Mouse (Mus musculus): Measurements from ENCODE around the gene Fxyd3. TPM values are rescaled to one million over a fixed set of nuclear protein-coding genes. Genes with fewer than 3 reads are reported as not detected.

Gene Fxyd3
- not detected in 2 replicates for polyA plus RNA-seq (2015; fragmentation: Nextera tagmentation; extraction: Ambion mirVana)

GRCm38 (mm10) chr7:31076492-31076891 is at the start of gene Fxyd3:
TSS of gene Fxyd3 (minus strand) at chr7:31076704.
- Histone ChIP-seq H3K4me1 (no peaks in the 10 kb centered on the region), H3K4me3 (no peak within 1 kb of the TSS), H3K9ac (replicated peaks) (no peak within 1 kb of the TSS), H3K36me3 (no peaks in the 10 kb centered on the region), H3K27ac (replicated peaks) (no peak within 1 kb of the TSS), H3K27me3 (no peaks in the 10 kb centered on the region), H3K4me2 (replicated peaks) (no peak within 1 kb of the TSS), H3K9me3 (no peaks in the 10 kb centered on the region)
- ATAC-seq (replicated peaks): no peak
- 68% methylated on average over 5 of the region's 5 CpGs for WGBS

- Histone ChIP-seq H3K27me3 (peaks cover 21% of the 10 kb centered on the region), H3K4me1 (peaks cover 16% of the 10 kb centered on the region), H3K9me3 (no peaks in the 10 kb centered on the region), H3K4me2 (replicated peaks) (no peak overlapping the region), H3K9ac (replicated peaks) (no peak overlapping the region), H3K27ac (replicated peaks) (no peak overlapping the region), H3K4me3 (no peak overlapping the region), H3K36me3 (peaks cover 20% of the 10 kb centered on the region)
- ATAC-seq (replicated peaks): no peak
- 89% methylated on average over 13 of the region's 13 CpGs for WGBS
Observed at GRCm38 (mm10) chr7:31125116-31125515, 48.6 kb upstream of the Fxyd3 start.

- H3K4me2 ChIP-seq (replicated peaks): no peak overlapping the region
- H3K27ac ChIP-seq (replicated peaks): no peak overlapping the region
- no peak overlapping the region for H3K4me3 ChIP-seq
- 87% methylated on average over 5 of the region's 5 CpGs for WGBS
- H3K9ac ChIP-seq (replicated peaks): no peak overlapping the region
- no peaks in the 10 kb centered on the region for H3K9me3 ChIP-seq
- peaks cover 13% of the 10 kb centered on the region for H3K36me3 ChIP-seq
- ATAC-seq (replicated peaks): no peak
- H3K27me3 ChIP-seq: peaks cover 21% of the 10 kb centered on the region
- peaks cover 16% of the 10 kb centered on the region for H3K4me1 ChIP-seq
Observed at GRCm38 (mm10) chr7:31124381-31124780, 47.9 kb upstream of the Fxyd3 start.

DNA sequence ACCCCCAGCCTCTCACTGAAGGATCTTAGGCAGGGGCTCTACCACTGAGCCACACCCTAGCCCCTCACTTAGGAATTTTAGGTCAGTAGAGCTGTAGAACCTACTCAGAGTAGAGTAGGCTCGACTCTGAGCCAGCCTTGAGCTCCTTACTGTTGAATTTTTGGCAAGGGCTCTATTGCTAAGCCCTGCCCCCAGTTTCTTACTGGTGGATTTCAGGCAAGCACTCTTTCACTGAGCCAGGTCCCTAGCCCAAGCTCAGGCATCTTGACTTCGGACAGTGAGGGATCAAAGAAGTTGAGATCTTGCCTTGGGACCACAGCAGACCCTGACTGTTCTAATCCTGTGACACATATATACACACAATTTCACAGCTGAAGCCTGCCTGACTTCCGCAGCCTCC is 47.2 kb upstream of the Fxyd3 start:
- Histone ChIP-seq H3K27me3 (peaks cover 21% of the 10 kb centered on the region), H3K27ac (replicated peaks) (no peak overlapping the region), H3K36me3 (peaks cover 6% of the 10 kb centered on the region; the same call in 1 of the 2 replicates), H3K4me1 (peaks cover 16% of the 10 kb centered on the region), H3K4me2 (replicated peaks) (no peak overlapping the region), H3K9me3 (no peaks in the 10 kb centered on the region), H3K9ac (replicated peaks) (no peak overlapping the region), H3K4me3 (no peak overlapping the region)
- WGBS: 78% methylated on average over 3 of the region's 3 CpGs
- ATAC-seq (replicated peaks): no peak

- H3K4me1 ChIP-seq: peaks cover 16% of the 10 kb centered on the region
- WGBS: 91% methylated on average over 15 of the region's 16 CpGs
- H3K36me3 ChIP-seq: no peaks in the 10 kb centered on the region
- no peaks in the 10 kb centered on the region for H3K9me3 ChIP-seq
- peaks cover 21% of the 10 kb centered on the region for H3K27me3 ChIP-seq
- H3K9ac ChIP-seq (replicated peaks): no peak overlapping the region
- H3K4me3 ChIP-seq: no peak overlapping the region
- no peak overlapping the region for H3K4me2 ChIP-seq (replicated peaks)
- ATAC-seq (replicated peaks): no peak
- no peak overlapping the region for H3K27ac ChIP-seq (replicated peaks)
Observed at GRCm38 (mm10) chr7:31122641-31123631, 46.4 kb upstream of the Fxyd3 start.

GRCm38 (mm10) chr7:31119556-31119955 is 43.1 kb upstream of the Fxyd3 start:
- Histone ChIP-seq H3K27me3 (0 out of 2 replicates have a peak, but pooled peaks cover under 1% of the 10 kb centered on the region), H3K9me3 (no peaks in the 10 kb centered on the region), H3K9ac (replicated peaks) (no peak overlapping the region), H3K4me1 (no peaks in the 10 kb centered on the region), H3K36me3 (no peaks in the 10 kb centered on the region), H3K27ac (replicated peaks) (no peak overlapping the region), H3K4me3 (no peak overlapping the region), H3K4me2 (replicated peaks) (no peak overlapping the region)
- 88% methylated on average over 5 of the region's 5 CpGs for WGBS
- ATAC-seq (replicated peaks): no peak

DNA sequence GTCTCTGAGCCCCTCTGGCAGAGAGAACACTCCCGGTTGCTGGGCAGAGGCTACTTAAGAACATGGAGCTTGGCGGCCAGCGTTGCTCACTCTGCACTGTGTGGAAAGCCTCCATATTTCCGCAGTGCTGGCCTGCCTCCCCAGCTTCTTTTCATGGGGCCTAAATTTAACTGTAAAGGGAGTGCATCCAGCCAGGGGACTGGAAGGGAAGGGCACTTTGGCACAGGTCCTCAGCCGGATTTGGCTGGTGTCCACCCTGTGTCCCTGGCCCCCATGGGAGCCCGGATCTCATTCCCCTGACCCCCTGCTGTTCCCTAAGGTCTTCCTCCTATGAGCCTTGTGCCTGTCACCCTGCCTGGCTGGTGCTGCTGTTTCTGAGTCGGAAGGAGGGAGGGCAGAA is 42.0 kb upstream of the Fxyd3 start:
- Histone ChIP-seq H3K9me3 (no peaks in the 10 kb centered on the region), H3K4me3 (no peak overlapping the region), H3K36me3 (no peaks in the 10 kb centered on the region), H3K4me1 (no peaks in the 10 kb centered on the region), H3K27me3 (no peaks in the 10 kb centered on the region), H3K27ac (replicated peaks) (no peak overlapping the region), H3K4me2 (replicated peaks) (no peak overlapping the region), H3K9ac (replicated peaks) (no peak overlapping the region)
- no peak for ATAC-seq (replicated peaks)
- 71% methylated on average over 7 of the region's 7 CpGs for WGBS

DNA sequence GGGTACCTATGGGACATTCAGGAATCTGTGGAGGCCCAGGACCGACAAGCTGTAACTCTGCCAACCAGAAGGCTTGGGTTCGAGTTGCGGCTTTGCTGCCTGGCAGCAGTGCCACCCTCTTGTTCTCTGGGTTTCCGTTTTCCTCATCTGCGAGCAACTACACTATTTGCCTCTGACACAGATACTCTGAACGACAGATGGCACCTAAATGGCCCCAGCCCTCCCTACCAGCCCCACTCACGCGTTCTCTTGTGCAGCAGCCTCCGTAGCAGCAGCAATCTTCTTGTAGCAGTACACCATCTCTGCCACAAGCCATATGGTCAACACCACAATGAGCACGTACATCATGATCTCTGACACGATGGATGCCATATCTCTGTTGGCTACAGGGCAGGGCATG is 41.0 kb upstream of the Fxyd3 start:
- H3K4me2 ChIP-seq (replicated peaks): no peak overlapping the region
- WGBS: 83% methylated on average over 11 of the region's 11 CpGs
- H3K36me3 ChIP-seq: no peaks in the 10 kb centered on the region
- H3K27me3 ChIP-seq: no peaks in the 10 kb centered on the region
- no peak overlapping the region for H3K27ac ChIP-seq (replicated peaks)
- no peak overlapping the region for H3K9ac ChIP-seq (replicated peaks)
- H3K9me3 ChIP-seq: no peaks in the 10 kb centered on the region
- no peaks in the 10 kb centered on the region for H3K4me1 ChIP-seq
- H3K4me3 ChIP-seq: no peak overlapping the region
- ATAC-seq (replicated peaks): no peak

DNA sequence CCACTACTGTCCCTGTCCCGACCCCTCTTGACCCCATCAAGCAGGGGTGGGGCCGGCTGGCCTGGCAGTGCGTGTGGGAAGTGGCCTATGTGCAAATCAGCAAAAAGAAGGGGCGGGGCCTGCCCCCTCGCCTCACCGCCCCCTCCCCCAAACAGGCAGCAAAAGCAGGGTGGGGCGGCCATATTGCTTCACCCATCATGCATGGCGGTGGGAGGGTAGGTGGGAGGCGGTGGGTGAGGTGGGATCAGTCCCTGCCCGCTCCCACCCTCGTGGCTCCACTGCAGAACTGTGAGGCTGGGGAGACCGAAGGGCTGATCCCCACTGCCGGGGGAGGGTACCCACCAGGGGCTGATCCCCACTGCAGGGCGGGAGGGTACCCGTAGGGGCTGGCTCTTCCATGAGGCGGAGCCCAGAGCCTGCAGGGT is 40.2 kb upstream of the Fxyd3 start:
- Histone ChIP-seq H3K9me3 (no peaks in the 10 kb centered on the region), H3K36me3 (no peaks in the 10 kb centered on the region), H3K9ac (replicated peaks) (no peak overlapping the region), H3K4me3 (no peak overlapping the region), H3K4me2 (replicated peaks) (no peak overlapping the region), H3K27ac (replicated peaks) (no peak overlapping the region), H3K27me3 (no peaks in the 10 kb centered on the region), H3K4me1 (no peaks in the 10 kb centered on the region)
- peak; percentile 24; the same call in 1 of the 2 replicates for ATAC-seq (replicated peaks)
- 53% methylated on average over 16 of the region's 16 CpGs for WGBS

- no peak overlapping the region for H3K4me2 ChIP-seq (replicated peaks)
- 41% methylated on average over 17 of the region's 17 CpGs for WGBS
- H3K4me3 ChIP-seq: no peak overlapping the region
- H3K4me1 ChIP-seq: no peaks in the 10 kb centered on the region
- H3K27ac ChIP-seq (replicated peaks): no peak overlapping the region
- no peaks in the 10 kb centered on the region for H3K36me3 ChIP-seq
- no peaks in the 10 kb centered on the region for H3K27me3 ChIP-seq
- no peaks in the 10 kb centered on the region for H3K9me3 ChIP-seq
- no peak for ATAC-seq (replicated peaks)
- H3K9ac ChIP-seq (replicated peaks): no peak overlapping the region
Observed at GRCm38 (mm10) chr7:31115587-31116043, 39.1 kb upstream of the Fxyd3 start.

DNA sequence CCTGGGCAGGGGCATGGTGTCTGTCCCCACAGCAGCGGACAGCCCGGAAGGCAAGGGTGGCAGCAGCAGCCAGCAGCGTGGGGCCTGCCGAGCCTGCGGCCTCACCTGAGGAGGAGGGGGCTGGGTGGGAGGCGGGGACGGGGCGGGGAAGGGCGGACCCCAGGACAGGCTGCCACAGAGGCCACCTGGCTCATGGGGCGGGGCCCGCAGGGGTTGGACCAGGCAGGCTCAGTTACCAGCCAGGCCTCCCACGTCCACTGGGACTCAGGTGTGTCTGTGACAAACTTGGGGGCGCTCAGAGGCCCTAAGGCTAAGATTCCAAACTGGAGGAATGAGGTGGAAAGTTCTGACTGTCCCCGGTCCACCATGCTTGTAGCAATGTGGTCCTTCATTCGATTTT is 38.7 kb upstream of the Fxyd3 start, which contains the start of gene Hpn:
Gene Hpn (minus strand): TSS at position 109 of the 400 bp plus-strand sequence.
- no peak within 1 kb of the TSS for H3K4me2 ChIP-seq (replicated peaks)
- H3K27me3 ChIP-seq: no peaks in the 10 kb centered on the region
- H3K9me3 ChIP-seq: no peaks in the 10 kb centered on the region
- 26% methylated on average over 13 of the region's 15 CpGs for WGBS
- no peaks in the 10 kb centered on the region for H3K4me1 ChIP-seq
- no peaks in the 10 kb centered on the region for H3K36me3 ChIP-seq
- no peak within 1 kb of the TSS for H3K4me3 ChIP-seq
- no peak for ATAC-seq (replicated peaks)
- H3K27ac ChIP-seq (replicated peaks): no peak within 1 kb of the TSS
- H3K9ac ChIP-seq (replicated peaks): no peak within 1 kb of the TSS

DNA sequence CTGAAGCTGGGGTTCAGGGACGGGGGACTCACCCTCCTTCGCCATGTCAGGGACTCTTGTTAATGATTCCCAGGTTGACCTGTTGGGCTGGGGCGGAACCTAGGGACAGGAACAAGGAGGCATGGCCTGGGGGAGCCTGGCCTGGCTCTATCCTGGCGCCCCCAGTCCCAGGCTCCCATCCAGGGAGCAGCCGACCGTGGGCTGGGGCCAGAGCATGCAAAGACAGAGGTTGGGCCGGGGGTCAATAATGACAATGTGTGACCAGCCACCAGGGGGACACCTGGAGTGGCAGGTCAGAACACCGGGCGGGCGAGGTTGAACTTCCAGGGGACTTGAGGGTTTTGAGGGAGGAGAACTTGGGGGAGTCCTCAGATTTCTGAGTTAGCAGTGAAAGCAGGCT is 38.1 kb upstream of the Fxyd3 start:
- no peak overlapping the region for H3K4me2 ChIP-seq (replicated peaks)
- no peaks in the 10 kb centered on the region for H3K36me3 ChIP-seq
- no peaks in the 10 kb centered on the region for H3K4me1 ChIP-seq
- H3K4me3 ChIP-seq: no peak overlapping the region
- no peak overlapping the region for H3K27ac ChIP-seq (replicated peaks)
- H3K9me3 ChIP-seq: no peaks in the 10 kb centered on the region
- ATAC-seq (replicated peaks): no peak
- no peaks in the 10 kb centered on the region for H3K27me3 ChIP-seq
- WGBS: 48% methylated on average over 10 of the region's 10 CpGs
- no peak overlapping the region for H3K9ac ChIP-seq (replicated peaks)

Data from forebrain, embryonic 15.5 days (tissue).